Mouse (Mus musculus) midbrain, embryonic 13.5 days (tissue): Measurements from ENCODE around the gene Ltb4r1. TPM values are rescaled to one million over a fixed set of nuclear protein-coding genes. Genes with fewer than 3 reads are reported as not detected.
A peak's percentile ranks its signal among the peaks of the same experiment; 100 is the strongest.

Experiments used
- ATAC-seq: fragments of 200-750 bp; cut with Nextera tagmentation; 2 replicates; pipeline ENCODE4 v1.8.0; 2017; ENCODE audit warnings: mild to moderate bottlenecking, moderate TSS enrichment, moderate library complexity
- H3K27ac ChIP-seq: fragments of 300-500 bp; sonication (generic); 2 replicates; pipeline ENCODE4 v1.5.1; 2015; ENCODE audit warnings: inconsistent platforms, mild to moderate bottlenecking, moderate library complexity
- H3K27me3 ChIP-seq: fragments of 300-500 bp; sonication (generic); 2 replicates; pipeline ENCODE4 v1.6.1; 2015; ENCODE audit warnings: mild to moderate bottlenecking, inconsistent platforms
- H3K36me3 ChIP-seq: fragments of 300-500 bp; sonication (generic); 2 replicates; pipeline ENCODE4 v1.6.1; 2015; ENCODE audit warnings: mild to moderate bottlenecking, inconsistent platforms
- H3K4me1 ChIP-seq: fragments of 300-500 bp; sonication (generic); replicated peaks from 2 replicates; pipeline ENCODE4 v1.6.1; 2015; ENCODE audit warnings: inconsistent platforms
- H3K4me2 ChIP-seq: fragments of 300-500 bp; sonication (generic); replicated peaks from 2 replicates; pipeline ENCODE4 v1.6.1; 2015; ENCODE audit warnings: moderate library complexity, mild to moderate bottlenecking, inconsistent platforms
- H3K4me3 ChIP-seq: fragments of 300-500 bp; sonication (generic); replicated peaks from 2 replicates; pipeline ENCODE4 v1.5.1; 2015; ENCODE audit warnings: mild to moderate bottlenecking, inconsistent platforms
- H3K9ac ChIP-seq: fragments of 300-500 bp; sonication (generic); replicated peaks from 2 replicates; pipeline ENCODE4 v1.6.1; 2015; ENCODE audit warnings: mild to moderate bottlenecking, inconsistent platforms
- H3K9me3 ChIP-seq: fragments of 300-500 bp; sonication (generic); 2 replicates; pipeline ENCODE4 v1.6.1; 2016; ENCODE audit warnings: mild to moderate bottlenecking, inconsistent platforms
- WGBS: fragments of 180-500 bp; shearing (Covaris S2); methylation state at CpG from one replicate; pipeline ENCODE4 v1.1.7; 2015; 5-methylcytosine and 5-hydroxymethylcytosine counted together
- polyA plus RNA-seq: library from polyadenylated mRNA; unstranded; fragments of >200 nt; fragmentation: Nextera tagmentation; extraction: Ambion mirVana; gene quantifications from 2 replicates; pipeline ENCODE4 v1.2.1, GENCODE M21; 2015

Ltb4r1 gene
- polyA plus RNA-seq, 1 experiment from 2014 or later, result 0.26 TPM

GRCm38 (mm10) chr14:55730116-55730515 lies 35.6 kb upstream of the Ltb4r1 start:
- 73% methylated on average over 7 of the region's 7 CpGs for WGBS

GRCm38 (mm10) chr14:55730531-55731032 lies 35.2 kb upstream of the Ltb4r1 start:
- Histone ChIP-seq H3K27ac (no peak overlapping the region), H3K27me3 (0 out of 2 replicates have a peak, but pooled peaks cover 3% of the 10 kb centered on the region), H3K36me3 (no peaks in the 10 kb centered on the region), H3K4me3 (no peak overlapping the region), H3K4me1 (no peaks in the 10 kb centered on the region), H3K4me2 (no peak overlapping the region), H3K9me3 (no peaks in the 10 kb centered on the region), H3K9ac (no peak overlapping the region)
- ATAC-seq, result no peak
- 81% methylated on average over 7 of the region's 7 CpGs for whole genome bisulfite sequencing

More at GRCm38 (mm10) chr14:55730116-55730515, 35.6 kb upstream of the Ltb4r1 start:
- no peaks in the 10 kb centered on the region for H3K4me1 ChIP-seq
- H3K27ac ChIP-seq, result no peak overlapping the region
- no peak overlapping the region for H3K9ac ChIP-seq
- H3K4me2 ChIP-seq, result no peak overlapping the region
- H3K9me3 ChIP-seq, result no peaks in the 10 kb centered on the region
- no peaks in the 10 kb centered on the region for H3K36me3 ChIP-seq
- ATAC-seq, result no peak
- H3K27me3 ChIP-seq, result 0 out of 2 replicates have a peak, but pooled peaks cover 3% of the 10 kb centered on the region
- no peak overlapping the region for H3K4me3 ChIP-seq

GRCm38 (mm10) chr14:55733889-55734288 lies 31.9 kb upstream of the Ltb4r1 start:
- Histone ChIP-seq H3K9ac (no peak overlapping the region), H3K36me3 (peaks cover 7% of the 10 kb centered on the region), H3K4me1 (no peaks in the 10 kb centered on the region), H3K27me3 (0 out of 2 replicates have a peak, but pooled peaks cover 3% of the 10 kb centered on the region), H3K9me3 (no peaks in the 10 kb centered on the region), H3K4me2 (no peak overlapping the region), H3K27ac (no peak overlapping the region), H3K4me3 (no peak overlapping the region)
- no peak for ATAC-seq
- WGBS, result 80% methylated on average over 10 of the region's 10 CpGs

- ATAC-seq, result no peak
- no peaks in the 10 kb centered on the region for H3K9me3 ChIP-seq
Measured at GRCm38 (mm10) chr14:55734869-55735268, 30.9 kb upstream of the Ltb4r1 start.

GRCm38 (mm10) chr14:55735334-55735733 lies 30.4 kb upstream of the Ltb4r1 start:
- H3K4me2 ChIP-seq, result no peak overlapping the region
- whole genome bisulfite sequencing, result 76% methylated on average over 3 of the region's 3 CpGs

More at GRCm38 (mm10) chr14:55734869-55735268, 30.9 kb upstream of the Ltb4r1 start:
- Histone ChIP-seq H3K4me1 (no peaks in the 10 kb centered on the region), H3K4me2 (no peak overlapping the region), H3K9ac (no peak overlapping the region), H3K4me3 (no peak overlapping the region), H3K27me3 (0 out of 2 replicates have a peak, but pooled peaks cover 3% of the 10 kb centered on the region), H3K36me3 (peaks cover 17% of the 10 kb centered on the region), H3K27ac (no peak overlapping the region)
- 74% methylated on average over 7 of the region's 7 CpGs for WGBS

GRCm38 (mm10) chr14:55735758-55736157 lies 30.0 kb upstream of the Ltb4r1 start:
- Histone ChIP-seq H3K4me1 (no peaks in the 10 kb centered on the region), H3K4me2 (no peak overlapping the region), H3K9me3 (no peaks in the 10 kb centered on the region), H3K36me3 (peaks cover 26% of the 10 kb centered on the region), H3K9ac (no peak overlapping the region), H3K4me3 (no peak overlapping the region), H3K27me3 (0 out of 2 replicates have a peak, but pooled peaks cover 3% of the 10 kb centered on the region), H3K27ac (no peak overlapping the region)
- no peak for ATAC-seq
- WGBS, result 83% methylated on average over 4 of the region's 4 CpGs

More at GRCm38 (mm10) chr14:55735334-55735733, 30.4 kb upstream of the Ltb4r1 start:
- no peak overlapping the region for H3K9ac ChIP-seq
- no peak overlapping the region for H3K27ac ChIP-seq
- 0 out of 2 replicates have a peak, but pooled peaks cover 3% of the 10 kb centered on the region for H3K27me3 ChIP-seq
- no peaks in the 10 kb centered on the region for H3K4me1 ChIP-seq
- no peaks in the 10 kb centered on the region for H3K9me3 ChIP-seq
- H3K4me3 ChIP-seq, result no peak overlapping the region
- ATAC-seq, result no peak
- peaks cover 22% of the 10 kb centered on the region for H3K36me3 ChIP-seq

- no peak overlapping the region for H3K9ac ChIP-seq
- H3K4me3 ChIP-seq, result no peak overlapping the region
- H3K4me1 ChIP-seq, result no peaks in the 10 kb centered on the region
- no peak overlapping the region for H3K27ac ChIP-seq
- ATAC-seq, result no peak
- H3K9me3 ChIP-seq, result no peaks in the 10 kb centered on the region
- peaks cover 30% of the 10 kb centered on the region for H3K36me3 ChIP-seq
- no peak overlapping the region for H3K4me2 ChIP-seq
- H3K27me3 ChIP-seq, result no peaks in the 10 kb centered on the region
- 88% methylated on average over 9 of the region's 9 CpGs for WGBS
Measured at GRCm38 (mm10) chr14:55737086-55737687, 28.6 kb upstream of the Ltb4r1 start.

- H3K4me1 ChIP-seq, result peaks cover 36% of the 10 kb centered on the region
- no peak overlapping the region; the same call in 1 of the 2 replicates for H3K9ac ChIP-seq
- no peak overlapping the region for H3K27ac ChIP-seq
- no peak overlapping the region for H3K4me3 ChIP-seq
- H3K36me3 ChIP-seq, result peaks cover 27% of the 10 kb centered on the region
- H3K9me3 ChIP-seq, result no peaks in the 10 kb centered on the region
- H3K27me3 ChIP-seq, result no peaks in the 10 kb centered on the region
- peak; percentile 74 for ATAC-seq
- peak overlapping the region; percentile 24 for H3K4me2 ChIP-seq
- WGBS, result 26% methylated on average over 10 of the region's 10 CpGs
Measured at GRCm38 (mm10) chr14:55743711-55744110, 22.1 kb upstream of the Ltb4r1 start.

- no peak within 1 kb of the TSS for H3K27ac ChIP-seq
- H3K36me3 ChIP-seq, result peaks cover 23% of the 10 kb centered on the region
- peak within 1 kb of the TSS; percentile 73 for H3K4me3 ChIP-seq
- H3K27me3 ChIP-seq, result no peaks in the 10 kb centered on the region
- 3% methylated on average over 42 of the region's 48 CpGs for WGBS
- peak within 1 kb of the TSS; percentile 95 for H3K4me2 ChIP-seq
- peaks cover 36% of the 10 kb centered on the region for H3K4me1 ChIP-seq
- H3K9me3 ChIP-seq, result no peaks in the 10 kb centered on the region
- H3K9ac ChIP-seq, result peak within 1 kb of the TSS; percentile 76
- ATAC-seq, result peak; percentile 80
Measured at GRCm38 (mm10) chr14:55745180-55745860, 20.4 kb upstream of the Ltb4r1 start, which contains the start of the genes Dhrs1 and Nop9. Gene Dhrs1, minus strand, starts transcription at chr14:55745690. Gene Nop9, plus strand, starts transcription at chr14:55745693.

- peak overlapping the region; percentile 76 for H3K9ac ChIP-seq
- no peak overlapping the region for H3K27ac ChIP-seq
- peak overlapping the region; percentile 95 for H3K4me2 ChIP-seq
- WGBS, result under 1% methylated on average over 31 of the region's 31 CpGs
- ATAC-seq, result no peak
- peaks cover 36% of the 10 kb centered on the region for H3K4me1 ChIP-seq
- H3K36me3 ChIP-seq, result peaks cover 23% of the 10 kb centered on the region
- H3K27me3 ChIP-seq, result no peaks in the 10 kb centered on the region
- peak overlapping the region; percentile 73 for H3K4me3 ChIP-seq
- H3K9me3 ChIP-seq, result no peaks in the 10 kb centered on the region
Measured at GRCm38 (mm10) chr14:55745861-55746237, 19.9 kb upstream of the Ltb4r1 start.

- no peak for ATAC-seq
- H3K4me3 ChIP-seq, result peak overlapping the region; percentile 73
Measured at GRCm38 (mm10) chr14:55747051-55747847, 18.5 kb upstream of the Ltb4r1 start.

More at GRCm38 (mm10) chr14:55747051-55747847, 18.5 kb upstream of the Ltb4r1 start:
- Histone ChIP-seq H3K9ac (peak overlapping the region; percentile 36), H3K36me3 (peaks cover 34% of the 10 kb centered on the region), H3K4me2 (peak overlapping the region; percentile 95), H3K9me3 (no peaks in the 10 kb centered on the region), H3K27ac (no peak overlapping the region), H3K4me1 (peaks cover 36% of the 10 kb centered on the region), H3K27me3 (no peaks in the 10 kb centered on the region)
- 89% methylated on average over 10 of the region's 10 CpGs for WGBS
